Mouse (Mus musculus): ENCODE measurements around the gene Zfp74. TPM values are rescaled to one million over a fixed set of nuclear protein-coding genes. Genes with fewer than 3 reads are reported as not detected.
"Not testable (repeated sequence)": the region's sequence is repeated elsewhere in the genome, so short reads cannot be mapped to it uniquely, and the experiment has no call there.

Gene Zfp74
- polyA plus RNA-seq (2012; rRNA removed), result 12.1 and 13.3 TPM in 2 replicates

- peak; percentile 49 to 86 for DNase-seq (ENCODE audit: extremely low spot score in 1 of 2, low spot score in 1 of 2)
Measured at GRCm38 (mm10) chr7:29953513-29954401, at the start of gene Zfp74. Zfp74 (minus strand) TSS chr7:29954089.

- no peak for DNase-seq (ENCODE audit: extremely low spot score in 1 of 2, low spot score in 1 of 2)
Measured at GRCm38 (mm10) chr7:30000601-30001000, 46.7 kb upstream of the Zfp74 start.

GRCm38 (mm10) chr7:29995134-29995533 lies 41.2 kb upstream of the Zfp74 start:
- DNase-seq (ENCODE audit: extremely low spot score in 1 of 2, low spot score in 1 of 2), result no peak

- no peak for DNase-seq (ENCODE audit: extremely low spot score in 1 of 2, low spot score in 1 of 2)
Measured at GRCm38 (mm10) chr7:29993340-29993739, 39.5 kb upstream of the Zfp74 start.

DNA sequence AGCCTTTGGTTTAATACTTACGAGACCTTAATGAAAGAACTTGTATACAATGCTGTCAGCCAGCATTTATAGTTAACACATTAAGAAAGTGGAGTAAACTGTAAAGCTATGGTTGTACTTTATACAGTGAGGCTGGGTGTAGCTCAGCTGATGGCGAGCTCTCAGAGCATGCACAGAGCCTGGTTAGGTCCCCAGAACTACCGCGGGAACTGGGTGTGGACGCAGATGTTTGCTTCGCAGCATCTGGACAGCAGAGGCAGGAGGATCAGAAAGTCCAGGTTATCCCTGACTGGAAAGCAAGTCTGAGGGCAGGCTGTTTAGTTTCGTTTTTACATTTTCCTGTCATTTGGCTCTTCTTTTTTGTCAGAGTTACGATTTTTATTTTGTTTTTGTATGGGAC lies 38.8 kb upstream of the Zfp74 start:
- DNase-seq (ENCODE audit: extremely low spot score in 1 of 2, low spot score in 1 of 2), result no peak

- DNase-seq (ENCODE audit: extremely low spot score in 1 of 2, low spot score in 1 of 2), result no peak
Measured at GRCm38 (mm10) chr7:29989031-29989430, 35.1 kb upstream of the Zfp74 start.

DNA sequence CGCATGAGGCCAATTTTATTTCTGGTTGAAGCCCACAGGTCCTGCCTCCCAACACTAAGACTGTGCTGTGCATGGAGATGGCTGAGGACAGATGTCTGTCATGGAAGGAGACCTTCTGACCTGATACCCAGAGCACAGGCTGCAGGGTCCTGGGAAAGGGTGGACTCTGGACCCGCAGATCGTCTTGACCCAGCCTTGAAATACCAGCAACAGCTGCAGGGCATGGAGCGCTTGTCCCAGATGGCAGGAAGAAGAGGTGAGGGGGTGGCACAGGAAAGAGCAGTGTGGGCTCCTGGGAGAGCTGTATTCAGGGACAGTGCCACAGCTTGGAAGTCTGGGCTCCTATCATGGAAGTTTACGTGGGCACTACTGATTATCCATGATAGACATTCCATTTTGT lies 33.7 kb upstream of the Zfp74 start:
- DNase-seq (ENCODE audit: extremely low spot score in 1 of 2, low spot score in 1 of 2), result no peak

GRCm38 (mm10) chr7:29986101-29986500 lies 32.2 kb upstream of the Zfp74 start:
- DNase-seq (ENCODE audit: extremely low spot score in 1 of 2, low spot score in 1 of 2), result no peak

DNA sequence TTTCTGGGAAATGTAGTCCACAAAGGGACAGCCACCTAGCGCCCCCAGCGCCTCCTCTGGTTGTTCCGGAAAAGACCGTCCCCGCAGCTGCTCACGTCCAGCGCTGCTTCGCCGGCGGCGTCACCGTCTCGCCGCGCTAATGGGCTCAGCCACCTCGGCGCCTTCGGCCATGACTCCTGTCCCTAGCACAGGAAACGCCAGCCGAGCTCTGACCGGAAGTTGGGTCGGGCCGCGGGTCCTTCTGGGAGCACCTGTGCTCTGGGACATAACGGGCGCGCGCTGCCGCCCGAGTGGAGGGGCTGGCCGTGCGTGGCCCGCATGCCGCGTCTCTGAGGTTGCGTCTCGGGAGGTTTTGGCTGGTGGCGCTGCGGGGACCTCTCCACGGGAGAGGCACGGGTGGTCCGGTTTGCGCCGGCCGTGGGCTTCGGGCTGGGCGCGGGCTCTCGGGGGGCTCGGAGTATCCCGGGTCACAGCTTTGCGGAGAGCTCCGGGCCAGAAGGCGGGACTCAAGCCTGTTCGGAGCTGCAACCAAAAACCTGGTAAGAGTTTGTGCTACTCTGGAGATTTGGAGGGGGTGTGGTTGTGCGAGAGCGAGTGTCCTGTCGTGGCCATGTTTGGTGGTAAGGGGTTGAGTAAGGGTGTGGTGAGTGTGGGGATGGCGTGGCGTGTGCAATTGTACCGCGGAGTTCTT lies 29.9 kb upstream of the Zfp74 start, which contains the start of gene Zfp568:
TSS of gene Zfp568 (plus strand) at position 266 of the 691 bp plus-strand sequence.
- peak; percentile 88 to 89 for DNase-seq (ENCODE audit: extremely low spot score in 1 of 2, low spot score in 1 of 2)

- DNase-seq (ENCODE audit: extremely low spot score in 1 of 2, low spot score in 1 of 2), result no peak
Measured at GRCm38 (mm10) chr7:29983340-29983689, 29.4 kb upstream of the Zfp74 start.

DNA sequence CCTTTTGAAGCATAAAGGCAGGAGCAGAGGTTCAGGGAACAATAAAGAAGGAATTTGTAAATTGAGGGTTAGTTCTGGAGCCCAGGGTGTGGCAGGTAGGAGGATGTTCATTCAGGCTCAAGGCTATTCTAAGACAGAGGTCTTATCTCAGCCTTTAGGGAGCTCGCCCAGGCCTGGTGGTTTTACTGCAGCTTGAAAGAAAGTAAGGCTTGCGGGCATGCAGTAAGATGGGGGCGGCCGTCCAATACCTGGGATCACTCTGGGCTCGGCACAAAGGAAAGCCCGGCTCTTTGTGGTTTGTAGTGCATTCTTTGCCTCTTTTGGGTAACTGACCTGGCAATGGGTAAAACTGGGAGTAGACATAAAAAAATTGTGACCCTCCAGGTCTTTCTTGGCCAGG lies 29.0 kb upstream of the Zfp74 start:
- DNase-seq (ENCODE audit: extremely low spot score in 1 of 2, low spot score in 1 of 2), result no peak

GRCm38 (mm10) chr7:29982341-29982740 lies 28.5 kb upstream of the Zfp74 start:
- no peak for DNase-seq (ENCODE audit: extremely low spot score in 1 of 2, low spot score in 1 of 2)

DNA sequence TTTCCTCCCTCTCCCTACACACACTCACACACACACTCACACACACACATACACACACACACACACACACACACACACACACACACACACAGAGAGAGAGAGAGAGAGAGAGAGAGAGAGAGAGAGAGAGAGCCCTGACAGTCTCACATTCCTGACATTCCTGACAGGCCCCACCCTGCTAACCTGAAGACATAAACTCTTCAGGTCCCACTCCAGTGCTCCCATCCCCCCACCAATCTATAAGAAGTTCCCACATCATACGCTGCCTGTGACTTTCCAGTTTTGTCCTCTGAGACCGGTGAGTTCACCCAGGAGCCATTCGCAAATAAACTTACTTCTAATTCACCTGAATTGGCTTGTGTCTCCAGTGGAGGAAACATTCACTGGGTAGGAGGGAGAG lies 28.0 kb upstream of the Zfp74 start:
- DNase-seq (ENCODE audit: extremely low spot score in 1 of 2, low spot score in 1 of 2), result no peak

DNA sequence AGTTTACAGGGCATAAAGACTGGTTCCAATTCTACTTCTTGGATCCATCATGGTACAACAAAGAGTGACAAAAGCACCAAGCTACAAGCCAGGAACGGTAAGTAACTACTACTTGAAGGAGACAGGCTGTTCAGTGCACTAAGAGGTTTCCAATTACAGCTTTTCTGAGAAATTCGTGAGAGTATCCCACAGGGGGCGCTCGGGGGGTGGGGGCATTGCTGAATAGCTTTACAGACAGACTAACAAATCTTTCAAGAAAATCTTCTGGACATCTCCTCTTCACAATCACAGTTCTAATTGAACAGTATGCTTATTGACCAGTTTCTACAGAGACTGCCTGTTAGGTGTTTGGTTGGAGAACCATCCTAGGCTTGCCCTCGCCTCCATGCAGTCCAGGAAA lies 27.6 kb upstream of the Zfp74 start:
- DNase-seq (ENCODE audit: extremely low spot score in 1 of 2, low spot score in 1 of 2), result no peak

GRCm38 (mm10) chr7:29980761-29981160 lies 26.9 kb upstream of the Zfp74 start:
- DNase-seq (ENCODE audit: extremely low spot score in 1 of 2, low spot score in 1 of 2), result no peak

- no peak for DNase-seq (ENCODE audit: extremely low spot score in 1 of 2, low spot score in 1 of 2)
Measured at GRCm38 (mm10) chr7:29970686-29971085, 16.8 kb upstream of the Zfp74 start.

GRCm38 (mm10) chr7:29965115-29965810 lies 11.4 kb upstream of the Zfp74 start:
- DNase-seq (ENCODE audit: extremely low spot score in 1 of 2, low spot score in 1 of 2), result not testable (repeated sequence)

DNA sequence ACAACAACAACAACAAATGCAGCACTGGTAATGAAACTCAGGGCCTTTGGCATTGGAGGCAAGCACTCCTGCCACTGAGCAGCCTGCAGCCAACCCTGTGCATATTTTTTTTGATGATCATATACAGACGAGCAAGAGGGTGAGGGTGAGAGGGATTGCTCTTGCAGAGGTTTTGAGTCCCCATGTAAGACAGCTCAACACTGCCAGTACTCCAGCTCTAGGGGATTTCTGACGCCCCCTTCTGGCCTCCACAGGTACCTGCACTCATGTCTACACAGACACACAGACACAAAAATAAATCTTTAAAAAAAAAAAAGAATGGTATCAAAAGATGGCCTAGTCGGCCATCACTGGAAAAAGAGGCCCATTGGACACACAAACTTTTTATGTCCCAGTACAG lies 5.1 kb upstream of the Zfp74 start:
- no peak for DNase-seq (ENCODE audit: extremely low spot score in 1 of 2, low spot score in 1 of 2)

DNA sequence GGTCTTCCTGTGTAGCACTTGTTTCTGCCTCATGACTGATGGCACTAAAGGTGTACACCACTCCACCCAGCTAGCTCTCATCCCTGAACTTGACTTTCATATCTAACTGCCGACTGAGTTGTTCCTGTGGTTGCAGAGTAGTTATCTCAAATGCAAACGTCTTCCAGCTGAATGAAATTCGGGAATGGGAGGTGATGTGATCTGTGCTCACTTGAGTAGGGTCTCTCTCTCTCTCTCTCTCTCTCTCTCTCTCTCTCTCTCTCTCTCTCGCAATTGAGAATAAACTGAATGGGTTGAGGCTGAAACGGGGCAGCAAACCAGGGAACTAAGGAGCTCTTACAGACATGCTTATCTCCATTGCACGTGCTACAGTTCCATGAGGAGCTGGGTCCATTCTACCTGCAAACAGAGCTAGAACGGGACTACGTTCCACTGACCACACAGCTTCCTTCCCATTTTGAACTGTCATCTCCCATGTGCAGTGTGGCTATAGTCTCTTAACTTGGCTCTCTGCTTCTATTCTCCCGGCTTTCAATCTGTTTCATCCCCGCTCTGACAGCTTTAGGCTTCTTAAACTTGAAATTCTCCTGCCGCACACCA lies 4.3 kb upstream of the Zfp74 start:
- DNase-seq (ENCODE audit: extremely low spot score in 1 of 2, low spot score in 1 of 2), result no peak

GRCm38 (mm10) chr7:29956257-29956656 lies 2.4 kb upstream of the Zfp74 start:
- peak; percentile 15 to 31 for DNase-seq (ENCODE audit: extremely low spot score in 1 of 2, low spot score in 1 of 2)

DNA sequence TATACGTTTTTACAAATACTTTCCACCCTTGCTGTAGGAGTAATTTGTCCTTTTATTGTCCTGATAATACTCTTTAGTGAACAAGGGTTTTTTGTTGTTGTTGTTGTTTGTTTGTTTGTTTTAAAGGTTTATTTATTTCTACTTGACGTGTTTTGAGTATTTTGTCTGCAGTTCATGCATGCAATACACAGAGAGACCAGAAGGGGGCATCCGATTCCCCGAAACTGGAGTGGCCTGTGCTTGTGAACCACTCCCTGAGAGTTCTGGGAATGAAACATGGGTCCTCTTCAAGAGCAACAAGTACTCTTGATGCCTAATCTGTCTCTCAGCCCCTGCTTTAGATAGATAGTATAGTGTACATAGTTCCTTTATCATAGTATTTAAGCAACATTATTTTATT lies 842 bp upstream of the Zfp74 start:
- DNase-seq (ENCODE audit: extremely low spot score in 1 of 2, low spot score in 1 of 2), result peak in 1 of 2 experiments; percentile 33
